Mouse (Mus musculus) erythroblast, embryonic 14.5 days (primary cell): ENCODE results near the gene Sln.

Experiments
- GATA1 ChIP-seq: IDR thresholded peaks from 2 replicates; pipeline ENCODE4 v1.6.1; 2012; ENCODE audit warnings: low read length, inconsistent platforms, mixed read lengths
- TAL1 ChIP-seq: IDR thresholded peaks from 3 replicates; pipeline ENCODE4 v1.6.1; 2012; ENCODE audit warnings: low read length, inconsistent platforms, mixed read lengths

- TF ChIP-seq TAL1 (no peak), GATA1 (no peak)
These were observed 24.6 kb upstream of the Sln start for GRCm38 (mm10) chr9:53825318-53825717.
